Mouse (Mus musculus): ENCODE results near the gene Olfr1392.
"Not testable (repeated sequence)": the region's sequence is repeated elsewhere in the genome, so short reads cannot be mapped to it uniquely, and the experiment has no call there.

Olfr1392 gene

GRCm38 (mm10) chr11:49284982-49285381 is at the start of gene Olfr1392:
Olfr1392 (plus strand) TSS chr11:49285282.
- DNase-seq (ENCODE audit: low spot score) = not testable (repeated sequence)

GRCm38 (mm10) chr11:49235459-49236207 is 49.4 kb upstream of the Olfr1392 start:
- DNase-seq (ENCODE audit: low spot score) = no peak

GRCm38 (mm10) chr11:49236891-49237290 is 48.2 kb upstream of the Olfr1392 start:
- DNase-seq (ENCODE audit: low spot score) = no peak

- no peak for DNase-seq (ENCODE audit: low spot score)
Observed at GRCm38 (mm10) chr11:49237532-49237931, 47.5 kb upstream of the Olfr1392 start.

GRCm38 (mm10) chr11:49240310-49240709 is 44.8 kb upstream of the Olfr1392 start:
- DNase-seq (ENCODE audit: low spot score) = no peak

GRCm38 (mm10) chr11:49240874-49241273 is 44.2 kb upstream of the Olfr1392 start:
- no peak for DNase-seq (ENCODE audit: low spot score)

- no peak for DNase-seq (ENCODE audit: low spot score)
Observed at GRCm38 (mm10) chr11:49241471-49241870, 43.6 kb upstream of the Olfr1392 start.

GRCm38 (mm10) chr11:49242944-49243626 is 42.0 kb upstream of the Olfr1392 start:
- no peak for DNase-seq (ENCODE audit: low spot score)

GRCm38 (mm10) chr11:49243727-49244594 is 41.1 kb upstream of the Olfr1392 start, which contains the start of gene Mgat1:
Mgat1 (plus strand) TSS chr11:49244191.
- peak; percentile 96 for DNase-seq (ENCODE audit: low spot score)

- no peak for DNase-seq (ENCODE audit: low spot score)
Observed at GRCm38 (mm10) chr11:49244595-49244930, 40.5 kb upstream of the Olfr1392 start.

- no peak for DNase-seq (ENCODE audit: low spot score)
Observed at GRCm38 (mm10) chr11:49245176-49245575, 39.9 kb upstream of the Olfr1392 start.

GRCm38 (mm10) chr11:49245634-49246415 is 39.3 kb upstream of the Olfr1392 start:
- no peak for DNase-seq (ENCODE audit: low spot score)

GRCm38 (mm10) chr11:49246523-49246922 is 38.6 kb upstream of the Olfr1392 start:
- no peak for DNase-seq (ENCODE audit: low spot score)

GRCm38 (mm10) chr11:49247255-49247654 is 37.8 kb upstream of the Olfr1392 start:
- DNase-seq (ENCODE audit: low spot score) = no peak

- peak; percentile 87 for DNase-seq (ENCODE audit: low spot score)
Observed at GRCm38 (mm10) chr11:49248226-49248973, 36.7 kb upstream of the Olfr1392 start.

GRCm38 (mm10) chr11:49248974-49249700 is 35.9 kb upstream of the Olfr1392 start:
- DNase-seq (ENCODE audit: low spot score) = no peak

GRCm38 (mm10) chr11:49249811-49250421 is 35.2 kb upstream of the Olfr1392 start:
- no peak for DNase-seq (ENCODE audit: low spot score)

GRCm38 (mm10) chr11:49250422-49251379 is 34.4 kb upstream of the Olfr1392 start:
- peak; percentile 94 for DNase-seq (ENCODE audit: low spot score)

- no peak for DNase-seq (ENCODE audit: low spot score)
Observed at GRCm38 (mm10) chr11:49251380-49251761, 33.7 kb upstream of the Olfr1392 start.

All from lung, postnatal 25 days (tissue).